Mouse (Mus musculus) left cerebral cortex, adult 8-10 months (tissue): ENCODE measurements around the gene Lingo2. TPM values are rescaled to one million over a fixed set of nuclear protein-coding genes. Genes with fewer than 3 reads are reported as not detected.
"Not testable (repeated sequence)": the region's sequence is repeated elsewhere in the genome, so short reads cannot be mapped to it uniquely, and the experiment has no call there.

Experiments used
- DNase-seq, 2 experiments: peaks; one replicate each; pipeline ENCODE4 v3.0.0; 2022; ENCODE audit warnings: low spot score in 2 of 2
- total RNA-seq, 4 experiments: library from RNA; stranded (reverse); gene quantifications; 2 replicates each; pipeline ENCODE4 v1.2.4; 2022

Lingo2 gene
- total RNA-seq, 4 experiments from 2014 or later = 52.6 to 57.3 (median 54.1) TPM

DNA sequence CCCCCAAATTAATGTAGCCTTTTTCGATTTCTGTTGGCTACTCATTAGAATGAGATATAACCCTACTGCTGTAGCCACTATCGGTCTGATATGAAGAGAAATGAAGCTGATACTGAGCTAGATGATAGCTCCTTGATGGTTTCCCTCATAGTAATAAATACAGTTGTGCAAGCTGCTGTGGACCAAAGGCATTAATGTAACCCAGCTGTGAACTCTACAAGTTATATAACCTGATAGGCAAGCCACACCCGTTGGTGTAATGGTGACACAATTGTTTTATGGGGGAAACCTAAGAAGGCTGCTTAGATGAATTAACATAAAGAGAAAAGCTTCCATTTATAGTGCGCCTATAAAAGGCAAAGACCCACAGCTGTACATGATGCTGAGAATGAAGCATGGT lies 856.1 kb downstream of the Lingo2 start:
- no peak for DNase-seq

DNA sequence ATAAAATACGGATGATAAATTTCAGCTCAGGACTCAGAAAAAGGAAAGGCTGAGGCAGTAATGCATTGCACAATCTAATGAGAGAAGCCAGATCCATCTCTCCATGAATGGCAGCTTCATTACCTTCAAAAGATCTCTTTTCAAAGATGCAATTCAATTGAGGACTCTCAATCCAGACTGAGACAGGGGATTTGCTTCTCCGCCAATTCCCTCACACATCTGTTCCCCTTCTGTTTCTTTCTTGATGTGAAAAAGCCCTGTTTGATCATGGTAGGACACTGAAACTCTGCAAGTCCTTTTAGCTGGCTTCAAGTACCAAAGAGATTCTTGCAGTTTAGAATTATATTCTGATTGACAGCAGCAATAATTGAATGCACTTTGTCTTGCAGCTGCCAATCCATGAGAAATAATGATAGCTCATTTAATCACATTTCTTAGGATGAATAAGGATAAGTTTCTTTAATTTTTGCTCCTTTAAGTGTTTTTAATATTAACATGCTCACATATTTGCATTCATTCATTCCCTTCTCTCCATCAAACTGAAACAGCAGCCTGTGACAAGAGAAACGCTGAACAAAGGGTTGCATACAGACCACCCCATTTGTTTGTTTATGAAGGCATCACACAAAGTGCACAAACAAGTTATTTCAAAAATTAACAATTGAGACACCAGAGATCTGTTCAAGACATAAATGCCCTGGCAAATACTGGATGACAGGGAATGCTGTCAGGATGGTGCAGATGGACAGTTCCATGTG lies 870.3 kb downstream of the Lingo2 start:
- no peak for DNase-seq

DNA sequence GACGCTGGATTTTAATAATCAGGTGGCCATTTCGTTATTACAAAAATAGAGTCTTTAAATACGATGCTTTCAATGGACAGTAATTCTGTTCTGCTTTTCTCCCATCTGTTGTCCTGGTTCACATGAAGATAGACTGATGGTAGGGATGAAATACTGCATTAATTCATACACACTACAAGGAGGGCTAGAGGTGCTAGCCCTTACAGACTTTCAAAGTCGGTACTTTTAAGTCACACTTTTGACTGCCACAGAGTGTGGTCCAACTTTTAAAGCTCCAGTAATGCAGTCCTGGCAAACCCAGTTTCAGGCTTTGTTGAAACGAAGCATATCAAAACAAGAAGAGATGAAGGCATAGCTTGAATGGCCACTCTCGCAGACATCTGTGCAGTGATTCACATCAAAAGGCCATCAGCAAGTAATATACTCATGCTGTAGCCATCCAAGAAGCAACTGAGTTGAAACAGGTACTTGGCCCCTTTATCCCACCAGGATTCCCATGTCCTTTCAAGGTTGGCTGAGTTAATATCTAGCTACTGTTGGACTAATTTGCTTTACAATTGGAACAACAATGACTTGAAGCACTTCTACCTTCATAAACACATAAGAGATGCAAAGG lies 872.5 kb downstream of the Lingo2 start:
- DNase-seq = no peak

GRCm38 (mm10) chr4:36064701-36065100 lies 886.8 kb downstream of the Lingo2 start:
- DNase-seq = not testable (repeated sequence)

DNA sequence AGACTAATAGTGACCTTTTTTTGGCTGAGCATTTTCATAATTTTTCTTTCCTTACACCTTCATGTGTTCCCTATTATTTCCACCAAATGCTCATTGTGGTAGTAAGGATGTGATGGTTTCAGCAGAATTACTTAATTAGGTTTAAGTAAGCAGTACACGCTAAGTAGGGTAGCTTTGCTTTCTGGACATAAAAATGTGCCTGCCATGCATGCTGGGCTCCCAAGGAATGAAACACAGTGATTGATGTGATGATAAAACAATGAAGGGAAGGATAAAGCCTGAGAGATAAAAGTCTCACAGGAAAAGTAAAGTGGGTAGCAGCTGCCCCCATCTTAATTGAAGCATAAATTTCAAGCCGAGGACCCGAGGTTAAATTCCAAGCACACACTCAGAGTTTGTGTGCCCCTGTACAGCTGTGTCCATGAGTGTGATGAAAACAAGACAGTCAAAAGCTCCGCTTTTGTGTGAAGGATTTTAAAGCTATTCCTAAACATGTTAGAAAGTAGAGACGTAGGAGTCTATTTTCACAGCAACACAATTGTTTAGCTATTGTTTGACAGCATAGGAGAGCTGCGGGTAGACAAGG lies 898.7 kb downstream of the Lingo2 start:
- no peak for DNase-seq

DNA sequence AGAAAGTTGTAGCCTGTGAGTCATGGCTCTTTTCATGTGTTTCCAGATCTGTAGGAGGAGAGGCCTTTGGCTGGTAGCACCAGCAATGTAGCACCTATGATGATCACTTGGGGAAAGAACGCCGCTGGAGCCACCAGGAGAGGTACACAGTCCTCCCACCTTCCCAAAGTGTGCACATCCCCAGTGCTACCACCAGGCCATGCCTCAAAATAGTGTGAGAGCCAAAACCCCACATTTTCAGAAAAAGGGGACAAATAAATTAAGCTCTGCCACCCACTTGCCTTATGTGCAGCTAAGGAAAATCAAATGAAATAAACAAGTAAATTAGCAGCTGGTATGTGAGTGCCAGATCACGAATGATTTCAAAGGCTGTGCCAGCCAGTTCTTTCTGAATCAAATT lies 911.2 kb downstream of the Lingo2 start:
- DNase-seq = peak in 1 of 2 experiments; percentile 67

DNA sequence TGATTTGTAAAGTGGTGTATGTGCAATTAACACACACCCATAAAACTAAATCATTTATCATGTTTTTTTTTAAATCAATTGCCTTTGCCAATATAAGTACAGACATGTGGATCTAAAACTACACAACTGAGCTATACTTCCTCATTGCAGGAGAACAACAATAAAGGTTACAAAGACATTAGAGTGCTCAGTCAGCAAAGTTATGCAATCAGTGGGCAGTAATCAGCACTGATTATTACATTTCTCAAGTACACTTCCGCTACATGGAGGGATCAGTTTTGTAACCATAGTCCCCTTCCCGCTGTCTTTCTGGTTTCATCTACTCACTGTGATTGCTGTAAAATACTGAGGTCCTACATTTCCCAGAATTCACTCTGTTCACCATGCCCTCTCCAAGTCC lies 912.8 kb downstream of the Lingo2 start:
- DNase-seq = no peak

- DNase-seq = no peak
Measured at GRCm38 (mm10) chr4:36032039-36032438, 919.5 kb downstream of the Lingo2 start.

GRCm38 (mm10) chr4:36014181-36014580 lies 937.4 kb downstream of the Lingo2 start:
- no peak for DNase-seq

GRCm38 (mm10) chr4:35992005-35992763 lies 959.4 kb downstream of the Lingo2 start:
- no peak for DNase-seq

DNA sequence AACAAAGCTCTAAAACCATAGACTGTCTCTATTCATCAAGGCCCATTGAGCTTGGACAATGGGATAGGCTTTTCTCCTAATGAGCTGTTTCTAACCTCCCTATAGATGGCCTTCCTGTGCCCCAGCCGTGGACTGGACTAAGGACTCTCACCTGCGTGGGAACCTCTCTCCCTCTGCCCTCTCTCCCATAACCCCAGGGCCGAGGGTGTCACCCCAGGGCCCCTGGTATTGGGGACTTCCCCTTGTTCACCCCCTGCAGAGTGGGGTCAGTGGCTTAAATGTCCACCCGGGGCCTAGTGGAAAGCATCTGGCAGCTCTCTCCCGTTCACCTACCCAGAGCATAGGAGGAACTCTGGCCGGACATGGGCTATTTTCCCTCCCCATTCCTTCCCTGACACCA lies 965.5 kb downstream of the Lingo2 start:
- no peak for DNase-seq

DNA sequence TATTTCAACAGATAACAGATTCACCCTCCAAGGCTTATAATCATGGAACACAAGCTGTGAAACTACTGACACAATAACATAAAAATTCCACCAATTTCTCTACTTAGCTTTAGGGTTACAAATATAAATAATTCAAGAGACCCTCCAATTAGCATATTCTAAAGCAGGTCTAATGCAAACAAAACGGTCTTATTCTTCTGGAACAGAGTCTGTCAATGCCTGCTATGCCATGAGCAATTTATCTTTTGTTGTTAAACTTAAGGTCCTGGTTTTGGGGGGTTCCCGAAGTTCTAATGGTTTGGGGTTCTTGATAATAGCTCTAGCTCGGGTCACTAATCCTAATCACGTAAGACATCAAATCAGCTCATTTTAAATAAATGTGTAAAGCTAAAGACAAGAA lies 988.0 kb downstream of the Lingo2 start:
- DNase-seq = no peak

DNA sequence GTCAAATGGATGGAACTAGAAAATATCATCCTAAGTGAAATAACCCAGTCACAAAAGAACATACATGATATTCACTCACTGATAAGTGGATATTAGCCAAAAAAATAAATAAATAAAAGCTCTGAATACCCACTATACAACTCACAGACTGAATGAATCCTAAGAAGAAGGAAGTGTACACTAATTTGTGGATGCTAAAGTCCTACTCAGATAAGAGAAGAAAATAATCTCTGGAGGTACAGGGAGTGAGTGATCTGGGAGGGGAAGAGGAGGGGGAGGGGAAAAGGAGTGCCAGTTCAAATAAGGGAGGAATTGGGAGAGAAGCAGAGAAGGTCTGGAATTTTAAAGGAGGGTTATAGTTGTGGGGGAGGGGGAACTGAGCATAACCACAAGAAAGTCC lies 999.7 kb downstream of the Lingo2 start:
- no peak for DNase-seq

- no peak for DNase-seq
Measured at GRCm38 (mm10) chr4:35951251-35951650, 1000.3 kb downstream of the Lingo2 start.

DNA sequence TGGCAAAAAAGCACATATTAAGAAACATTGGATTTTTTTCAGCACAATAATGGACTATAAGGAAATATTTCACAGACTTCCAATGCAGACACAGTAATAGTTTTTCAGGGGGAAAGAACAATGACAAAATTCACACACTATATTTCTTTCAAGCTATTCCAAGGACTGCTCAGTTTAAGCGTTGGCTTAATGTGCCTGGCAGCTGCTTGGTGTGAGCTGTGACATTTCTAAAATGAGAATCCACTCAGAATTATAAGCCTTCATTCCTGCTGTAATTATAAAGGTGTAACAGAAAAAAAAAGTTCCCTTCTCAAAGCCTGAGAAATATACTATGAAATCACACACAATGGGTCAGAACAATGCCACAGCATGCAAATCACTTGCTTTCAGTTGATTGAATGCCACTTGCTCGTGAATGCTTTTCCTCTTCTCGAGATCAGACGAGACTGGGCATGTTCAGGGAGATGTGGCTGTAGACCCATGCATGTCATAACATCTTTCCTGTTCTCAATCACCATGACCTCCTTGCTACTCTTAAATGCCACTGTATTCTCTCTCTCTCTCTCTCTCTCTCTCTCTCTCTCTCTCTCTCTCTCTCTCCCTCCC lies 1017.4 kb downstream of the Lingo2 start:
- no peak for DNase-seq

- no peak for DNase-seq
Measured at GRCm38 (mm10) chr4:35927722-35928121, 1023.8 kb downstream of the Lingo2 start.

DNA sequence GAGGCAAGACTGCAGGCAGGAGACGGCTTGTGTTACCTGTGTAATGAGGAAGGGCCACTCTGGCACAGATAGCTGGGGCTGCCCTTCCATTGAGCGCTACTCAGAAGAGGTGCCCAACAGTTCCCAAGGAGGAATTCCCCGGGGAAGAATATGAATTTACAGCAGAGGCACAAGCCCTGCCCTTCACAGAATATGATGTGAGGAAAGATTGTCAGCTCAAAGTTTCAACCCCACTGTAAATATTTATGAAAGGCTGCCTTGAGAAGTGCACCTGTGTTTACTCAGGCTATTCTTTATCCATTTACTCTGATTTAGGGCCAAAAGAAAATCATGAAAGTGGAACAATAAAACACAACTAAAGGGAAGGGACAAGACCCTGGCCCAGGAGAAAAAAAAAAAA lies 1034.1 kb downstream of the Lingo2 start:
- no peak for DNase-seq

- no peak for DNase-seq
Measured at GRCm38 (mm10) chr4:35897769-35898564, 1053.6 kb downstream of the Lingo2 start.

- DNase-seq = peak in 1 of 2 experiments; percentile 10
Measured at GRCm38 (mm10) chr4:35885591-35886542, 1065.7 kb downstream of the Lingo2 start.
